Mouse (Mus musculus) right cerebral cortex, adult 18-20 months (tissue): ENCODE measurements around the gene Shank2.

Source experiments
- DNase-seq: peaks from one replicate; pipeline ENCODE4 v3.0.0; 2022; ENCODE audit warnings: mixed read lengths

Gene Shank2

GRCm38 (mm10) chr7:144285066-144285633 lies 283.4 kb downstream of the Shank2 start:
- DNase-seq = no peak

GRCm38 (mm10) chr7:144285912-144286311 lies 284.2 kb downstream of the Shank2 start:
- no peak for DNase-seq

GRCm38 (mm10) chr7:144287991-144288390 lies 286.3 kb downstream of the Shank2 start:
- peak; percentile 58 for DNase-seq

- no peak for DNase-seq
These were observed 289.8 kb downstream of the Shank2 start for GRCm38 (mm10) chr7:144291478-144291877.

GRCm38 (mm10) chr7:144293611-144294010 lies 291.9 kb downstream of the Shank2 start:
- DNase-seq = no peak

- no peak for DNase-seq
These were observed 292.8 kb downstream of the Shank2 start for GRCm38 (mm10) chr7:144294239-144295200.

- no peak for DNase-seq
These were observed 297.6 kb downstream of the Shank2 start for GRCm38 (mm10) chr7:144299351-144299750.

- DNase-seq = no peak
These were observed 299.9 kb downstream of the Shank2 start for GRCm38 (mm10) chr7:144301646-144302045.

GRCm38 (mm10) chr7:144302498-144302897 lies 300.8 kb downstream of the Shank2 start:
- DNase-seq = no peak

GRCm38 (mm10) chr7:144307853-144308409 lies 306.2 kb downstream of the Shank2 start:
- no peak for DNase-seq

- no peak for DNase-seq
These were observed 312.8 kb downstream of the Shank2 start for GRCm38 (mm10) chr7:144314438-144315105.

- peak; percentile 64 for DNase-seq
These were observed 314.5 kb downstream of the Shank2 start for GRCm38 (mm10) chr7:144316224-144316623.

GRCm38 (mm10) chr7:144316797-144317196 lies 315.1 kb downstream of the Shank2 start:
- DNase-seq = peak; percentile 92

- DNase-seq = no peak
These were observed 322.3 kb downstream of the Shank2 start for GRCm38 (mm10) chr7:144324077-144324476.

- DNase-seq = no peak
These were observed 323.1 kb downstream of the Shank2 start for GRCm38 (mm10) chr7:144324861-144325260.

- peak; percentile 87 for DNase-seq
These were observed 323.9 kb downstream of the Shank2 start for GRCm38 (mm10) chr7:144325603-144326002.

- DNase-seq = no peak
These were observed 327.7 kb downstream of the Shank2 start for GRCm38 (mm10) chr7:144329403-144329890.

GRCm38 (mm10) chr7:144336626-144337025 lies 334.9 kb downstream of the Shank2 start:
- peak; percentile 33 for DNase-seq

- DNase-seq = no peak
These were observed 337.0 kb downstream of the Shank2 start for GRCm38 (mm10) chr7:144338694-144339093.

- no peak for DNase-seq
These were observed 338.6 kb downstream of the Shank2 start for GRCm38 (mm10) chr7:144340376-144340775.

- DNase-seq = peak; percentile 26
These were observed 364.4 kb downstream of the Shank2 start for GRCm38 (mm10) chr7:144366133-144366532.

- no peak for DNase-seq
These were observed 371.3 kb downstream of the Shank2 start for GRCm38 (mm10) chr7:144373059-144373458.

- no peak for DNase-seq
These were observed 373.8 kb downstream of the Shank2 start for GRCm38 (mm10) chr7:144375483-144375882.
